35 mouse cellular contexts compared by ENCODE assay signal in the genomic region with DNA sequence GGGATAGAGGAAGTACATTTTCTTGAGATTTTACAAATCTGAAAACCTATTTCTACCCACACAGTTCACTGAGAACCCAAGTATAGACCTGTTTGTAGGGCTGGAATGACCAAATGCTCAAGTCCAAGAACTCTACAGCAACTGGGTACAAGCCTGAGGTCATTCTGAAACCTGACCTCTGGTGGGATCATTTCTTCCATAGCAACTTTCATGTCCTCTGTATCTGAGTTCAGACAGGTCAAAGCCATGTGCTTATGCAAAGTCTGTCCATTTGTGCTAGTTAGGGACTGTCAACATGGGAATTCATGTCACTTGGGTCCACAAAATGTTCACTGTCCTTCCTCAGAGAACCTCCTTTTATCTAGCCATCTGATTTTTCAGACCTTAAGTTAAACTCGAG. TPM values are rescaled to one million over a fixed set of nuclear protein-coding genes. Genes with fewer than 3 reads are reported as not detected.
"Had no signal": no experiment of that assay in that cellular context is flagged by ENCODE, and none has a peak within 500 bp of the region (broad histone marks: within the 10 kb centered on the region; RNA-seq: fewer than 3 reads in every experiment).

No protein-coding gene starts in this region.

- H3K9ac ChIP-seq: embryonic facial prominence, embryonic 12.5 days; embryonic facial prominence, embryonic 13.5 days; embryonic facial prominence, embryonic 15.5 days; forebrain, embryonic 12.5 days; forebrain, embryonic 13.5 days; forebrain, embryonic 15.5 days; forebrain, postnatal 0 days had no signal

- H3K4me1 ChIP-seq: embryonic facial prominence, embryonic 10.5 days; embryonic facial prominence, embryonic 12.5 days; embryonic facial prominence, embryonic 13.5 days; embryonic facial prominence, embryonic 15.5 days; forebrain, embryonic 10.5 days; forebrain, embryonic 12.5 days; forebrain, embryonic 13.5 days; forebrain, embryonic 15.5 days had no signal

- H3K36me3 ChIP-seq: embryonic facial prominence, embryonic 10.5 days; embryonic facial prominence, embryonic 12.5 days; embryonic facial prominence, embryonic 13.5 days; embryonic facial prominence, embryonic 15.5 days; forebrain, embryonic 10.5 days; forebrain, embryonic 12.5 days; forebrain, embryonic 15.5 days had no signal

- H3K27me3 ChIP-seq: embryonic facial prominence, embryonic 12.5 days; embryonic facial prominence, embryonic 13.5 days; embryonic facial prominence, embryonic 15.5 days; forebrain, embryonic 12.5 days; forebrain, embryonic 13.5 days; forebrain, embryonic 15.5 days had no signal

- H3K4me3 ChIP-seq: embryonic facial prominence, embryonic 10.5 days; embryonic facial prominence, embryonic 12.5 days; embryonic facial prominence, embryonic 13.5 days; embryonic facial prominence, embryonic 15.5 days; erythroblast, embryonic 14.5 days; forebrain, embryonic 10.5 days; forebrain, embryonic 12.5 days; forebrain, embryonic 13.5 days; forebrain, embryonic 15.5 days; gastrocnemius, adult 2 months; heart, adult 2 months had no signal

- H3K9me3 ChIP-seq: embryonic facial prominence, embryonic 10.5 days; embryonic facial prominence, embryonic 12.5 days; embryonic facial prominence, embryonic 13.5 days; embryonic facial prominence, embryonic 15.5 days; forebrain, embryonic 10.5 days; forebrain, embryonic 12.5 days; forebrain, embryonic 13.5 days; forebrain, embryonic 15.5 days had no signal

- H3K27ac ChIP-seq: embryonic facial prominence, embryonic 10.5 days; embryonic facial prominence, embryonic 12.5 days; embryonic facial prominence, embryonic 13.5 days; embryonic facial prominence, embryonic 15.5 days; forebrain, embryonic 10.5 days; forebrain, embryonic 12.5 days; forebrain, embryonic 13.5 days; forebrain, embryonic 15.5 days; gastrocnemius, adult 2 months; heart, adult 2 months had no signal

- H3K4me2 ChIP-seq: embryonic facial prominence, embryonic 12.5 days; embryonic facial prominence, embryonic 13.5 days; embryonic facial prominence, embryonic 15.5 days; forebrain, embryonic 12.5 days; forebrain, embryonic 13.5 days; forebrain, embryonic 15.5 days had no signal

- DNase-seq: cerebellum, adult 9-10 months; cerebellum, adult 9-11 months; cerebellum, postnatal 10 days; cerebellum, postnatal 14 days; cerebellum, postnatal 25 days; cerebellum, postnatal 36 days; embryo, embryonic 11 days; forebrain, postnatal 0 days; gastrocnemius, adult 2 months; gastrocnemius, postnatal 10 days; gastrocnemius, postnatal 14 days; gastrocnemius, postnatal 25 days; gastrocnemius, postnatal 36 days; heart, adult 11 months; heart, adult 18-20 months; heart, adult 2 months had no signal

RNA-seq across cellular contexts. Expression of a gene that starts 42.4 kb away (rescaled TPM):
- total RNA-seq: common myeloid progenitor, adult 5-6 weeks; forebrain, postnatal 0 days; gastrocnemius, adult 18-20 months; gastrocnemius, adult 2 months; gastrocnemius, adult 8-10 months; gastrocnemius, postnatal 10 days; gastrocnemius, postnatal 14 days; gastrocnemius, postnatal 25 days; gastrocnemius, postnatal 36 days; gastrocnemius, postnatal 4 days; granulocyte monocyte progenitor cell, adult 5-6 weeks; heart, adult 18-20 months; heart, adult 2 months; heart, adult 8-10 months had no signal
- polyA plus RNA-seq: cortical plate, adult 2 months; embryonic facial prominence, embryonic 11.5 days; forebrain, embryonic 14.5 days; forebrain, embryonic 15.5 days; heart, adult 2 months had no signal

RNA-seq across cellular contexts. Expression of a gene that starts 46.5 kb away (rescaled TPM):
- total RNA-seq: common myeloid progenitor, adult 5-6 weeks; gastrocnemius, adult 18-20 months; gastrocnemius, adult 2 months; gastrocnemius, adult 8-10 months; gastrocnemius, postnatal 14 days; gastrocnemius, postnatal 25 days; gastrocnemius, postnatal 36 days; gastrocnemius, postnatal 4 days; granulocyte monocyte progenitor cell, adult 5-6 weeks had no signal
- polyA plus RNA-seq: erythroblast, embryonic 14.5 days; forebrain, embryonic 11.5 days; heart, adult 2 months had no signal
